Mouse (Mus musculus): Measurements from ENCODE around the gene Spef1.

Gene Spef1

DNA sequence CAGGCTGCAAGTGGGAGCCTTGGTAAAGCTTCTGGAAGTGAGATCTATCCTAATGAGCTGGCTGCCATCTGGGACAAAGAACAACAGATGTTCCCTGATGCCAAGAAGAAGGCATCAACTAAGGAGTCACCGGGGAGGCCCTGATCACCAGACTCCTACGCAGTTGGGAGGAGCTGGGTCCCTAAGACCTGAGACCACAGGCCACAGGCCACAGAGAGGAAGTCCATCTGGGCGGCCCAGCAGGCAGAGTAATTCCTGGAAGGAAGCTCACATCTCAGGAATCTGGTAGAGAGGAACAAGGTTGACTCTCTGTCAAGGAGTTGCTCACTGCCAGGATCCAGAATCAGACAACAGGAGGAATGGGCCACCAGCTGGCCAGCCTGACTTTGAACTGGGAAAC is 62.9 kb downstream of the Spef1 start:
- DNase-seq (ENCODE audit: low spot score in 2 of 2), result peak in 1 of 2 experiments; percentile 59
